Mouse (Mus musculus) MEL (cell line): ENCODE measurements around the gene Myl7.

Experiments
- CTCF ChIP-seq, 3 experiments: IDR thresholded peaks in 2 of 3; conservative IDR thresholded peaks in 1 of 3; 2 replicates each; pipeline ENCODE4 v1.5.1; 2011 to 2012; ENCODE audit warnings: low read length in 3 of 3, low read depth in 2 of 3, mild to moderate bottlenecking in 2 of 3, improper control_type of control experiment in 1 of 3, inconsistent platforms in 1 of 3, mixed read lengths in 1 of 3, moderate library complexity in 1 of 3; ENCODE audit not compliant: control insufficient read depth in 1 of 3, insufficient read depth in 1 of 3, poor library complexity in 1 of 3, severe bottlenecking in 1 of 3
- E2F4 ChIP-seq: IDR thresholded peaks from 2 replicates; pipeline ENCODE4 v1.6.1; 2011; ENCODE audit warnings: low read depth, low read length, improper control_type of control experiment, borderline replicate concordance
- ELF1 ChIP-seq: IDR thresholded peaks from 2 replicates; pipeline ENCODE4 v1.6.1; 2014; ENCODE audit warnings: low read depth, mild to moderate bottlenecking, inconsistent platforms, low read length, improper control_type of control experiment, moderate library complexity
- ETS1 ChIP-seq: IDR thresholded peaks from 2 replicates; pipeline ENCODE4 v1.6.1; 2012; ENCODE audit warnings: low read depth, mild to moderate bottlenecking, inconsistent platforms, low read length, improper control_type of control experiment, moderate library complexity
- GATA1 ChIP-seq: IDR thresholded peaks from 2 replicates; pipeline ENCODE4 v1.6.1; 2011; ENCODE audit warnings: low read depth, low read length, improper control_type of control experiment
- JUND ChIP-seq: IDR thresholded peaks from 2 replicates; pipeline ENCODE4 v1.6.1; 2011; ENCODE audit warnings: low read depth, mild to moderate bottlenecking, improper control_type of control experiment, low read length
- POLR2A ChIP-seq, 2 experiments: IDR thresholded peaks; 2 replicates each; pipeline ENCODE4 v1.6.1; 2011 to 2012; ENCODE audit warnings: low read length in 2 of 2, mild to moderate bottlenecking in 2 of 2, control low read depth in 1 of 2, improper control_type of control experiment in 1 of 2, low read depth in 1 of 2, moderate library complexity in 1 of 2; ENCODE audit not compliant: control insufficient read depth in 1 of 2, insufficient read depth in 1 of 2, poor library complexity in 1 of 2
- SIN3A ChIP-seq: IDR thresholded peaks from 2 replicates; pipeline ENCODE4 v1.6.1; 2012; ENCODE audit warnings: low read length, improper control_type of control experiment, inconsistent platforms
- UBTF ChIP-seq: IDR thresholded peaks from 2 replicates; pipeline ENCODE4 v1.6.1; 2012; ENCODE audit warnings: low read depth, mild to moderate bottlenecking, inconsistent platforms, low read length, improper control_type of control experiment, moderate library complexity, borderline replicate concordance; ENCODE audit not compliant: insufficient read depth
- USF1 ChIP-seq: IDR thresholded peaks from 2 replicates; pipeline ENCODE4 v1.6.1; 2014; ENCODE audit warnings: low read depth, mild to moderate bottlenecking, inconsistent platforms, low read length, improper control_type of control experiment, moderate library complexity
- USF2 ChIP-seq, 2 experiments: IDR thresholded peaks; 2 replicates each; pipeline ENCODE4 v1.6.1; 2011 to 2012; ENCODE audit warnings: improper control_type of control experiment in 2 of 2, low read length in 2 of 2, borderline replicate concordance in 1 of 2, inconsistent platforms in 1 of 2, low read depth in 1 of 2, mild to moderate bottlenecking in 1 of 2; ENCODE audit not compliant: insufficient read depth in 1 of 2
- ZNF384 ChIP-seq: IDR thresholded peaks from 2 replicates; pipeline ENCODE4 v1.6.1; 2012; ENCODE audit warnings: low read depth, mild to moderate bottlenecking, inconsistent platforms, low read length, improper control_type of control experiment

DNA sequence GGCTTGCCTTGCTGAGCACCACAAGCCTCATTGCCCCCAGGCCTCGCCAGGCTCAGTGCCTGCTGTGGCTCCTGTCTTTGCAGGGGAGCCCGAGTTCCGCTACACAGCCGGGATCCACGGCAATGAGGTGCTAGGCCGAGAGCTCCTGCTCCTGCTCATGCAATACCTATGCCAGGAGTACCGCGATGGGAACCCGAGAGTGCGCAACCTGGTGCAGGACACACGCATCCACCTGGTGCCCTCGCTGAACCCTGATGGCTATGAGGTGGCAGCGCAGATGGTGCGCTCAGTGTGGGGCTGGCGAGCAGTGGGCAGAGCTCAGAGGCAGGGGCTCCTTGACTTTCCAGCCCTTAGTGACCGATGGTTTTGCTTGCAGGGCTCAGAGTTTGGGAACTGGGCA is 29.3 kb downstream of the Myl7 start:
- TF ChIP-seq UBTF (no peak), USF1 (no peak), POLR2A (IDR thresholded peaks at IDR 0.05; ENCODE audit: control insufficient read depth in 1 of 2, insufficient read depth in 1 of 2, low read depth in 1 of 2, low read length in 2 of 2, poor library complexity in 1 of 2) (no peak), CTCF (IDR thresholded peaks at IDR 0.05 in 2 of 3, conservative IDR thresholded peaks at IDR 0.05 in 1 of 3; ENCODE audit: control insufficient read depth in 1 of 3, insufficient read depth in 1 of 3, low read depth in 2 of 3, low read length in 3 of 3, poor library complexity in 1 of 3, severe bottlenecking in 1 of 3) (no peak), JUND (no peak), ZNF384 (no peak), ETS1 (no peak), ELF1 (no peak), E2F4 (no peak), SIN3A (no peak), USF2 (IDR thresholded peaks at IDR 0.05; ENCODE audit: borderline replicate concordance in 1 of 2, insufficient read depth in 1 of 2, low read depth in 1 of 2, low read length in 2 of 2) (no peak), GATA1 (no peak)
